Mouse (Mus musculus): ENCODE results near the gene Supv3l1. TPM values are rescaled to one million over a fixed set of nuclear protein-coding genes. Genes with fewer than 3 reads are reported as not detected.
"Not testable (repeated sequence)": the region's sequence is repeated elsewhere in the genome, so short reads cannot be mapped to it uniquely, and the experiment has no call there.

The Supv3l1 gene
- polyA plus RNA-seq, 1 experiment from 2014 or later = 29.2 TPM

DNA sequence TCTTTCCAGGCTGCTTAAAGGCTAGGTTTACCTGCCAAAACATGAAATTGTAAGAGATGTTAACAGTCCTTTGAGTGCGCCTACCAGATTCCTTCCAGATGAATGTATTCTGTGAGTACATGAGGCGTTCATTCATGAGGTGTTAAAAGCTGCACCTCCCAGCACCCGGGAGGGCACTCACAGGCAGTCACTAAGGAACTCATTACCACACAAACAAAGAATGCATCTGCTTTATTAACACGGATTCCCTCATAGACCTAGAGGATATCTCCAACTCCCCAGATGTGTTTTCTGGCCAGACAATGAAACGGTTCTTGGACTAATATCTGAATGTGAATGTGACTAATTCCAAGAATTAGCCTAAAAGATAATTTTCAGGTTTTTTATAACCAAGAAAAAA is 21.6 kb upstream of the Supv3l1 start:
- no peak overlapping the region for H3K4me3 ChIP-seq (ENCODE audit: low read length)
- peaks cover 6% of the 10 kb centered on the region; the same call in 1 of the 2 replicates for H3K4me1 ChIP-seq (ENCODE audit: control insufficient read depth, insufficient read depth, low read length)
- peaks cover 3% of the 10 kb centered on the region; the same call in 1 of the 2 replicates for H3K36me3 ChIP-seq (ENCODE audit: control insufficient read depth, insufficient read depth)
- H3K9ac ChIP-seq (ENCODE audit: low read length) = no peak overlapping the region
- ATAC-seq (replicated peaks; ENCODE audit: extremely low read depth, insufficient read depth, low FRiP score) = no peak
- no peak overlapping the region for H3K27ac ChIP-seq (ENCODE audit: low read length)
- WGBS = 32% methylated on average over 5 of the region's 5 CpGs
- no peaks in the 10 kb centered on the region for H3K27me3 ChIP-seq (ENCODE audit: control insufficient read depth, insufficient read depth, low read length)
- no peaks in the 10 kb centered on the region for H3K9me3 ChIP-seq (replicated peaks; ENCODE audit: control insufficient read depth, low read length)
- H3K4me2 ChIP-seq (ENCODE audit: low read depth, low read length) = no peak overlapping the region

DNA sequence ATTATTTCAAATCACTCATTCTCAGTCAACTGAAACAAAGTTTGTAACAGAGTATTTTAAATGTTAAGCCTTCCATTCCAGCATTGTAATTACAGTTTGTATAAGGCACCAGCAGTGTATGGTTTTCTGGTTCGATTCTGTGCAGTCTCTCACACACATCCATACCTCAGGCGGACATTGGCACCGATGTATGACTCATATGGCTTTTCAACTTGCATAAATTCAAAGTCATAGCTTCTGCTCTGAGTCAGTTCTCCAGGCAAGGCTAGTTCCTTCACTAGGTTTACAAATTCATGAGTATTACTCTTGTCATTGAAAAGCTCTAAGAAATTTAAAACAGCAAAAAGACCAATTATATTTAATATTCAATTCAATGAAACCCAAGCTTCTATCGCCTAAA is 20.2 kb upstream of the Supv3l1 start:
- Histone ChIP-seq H3K4me2 (ENCODE audit: low read depth, low read length) (no peak overlapping the region), H3K36me3 (ENCODE audit: control insufficient read depth, insufficient read depth) (peaks cover 3% of the 10 kb centered on the region; the same call in 1 of the 2 replicates), H3K9ac (ENCODE audit: low read length) (no peak overlapping the region), H3K27me3 (ENCODE audit: control insufficient read depth, insufficient read depth, low read length) (no peaks in the 10 kb centered on the region), H3K4me3 (ENCODE audit: low read length) (no peak overlapping the region), H3K9me3 (replicated peaks; ENCODE audit: control insufficient read depth, low read length) (no peaks in the 10 kb centered on the region), H3K4me1 (ENCODE audit: control insufficient read depth, insufficient read depth, low read length) (peaks cover 6% of the 10 kb centered on the region; the same call in 1 of the 2 replicates), H3K27ac (ENCODE audit: low read length) (no peak overlapping the region)
- ATAC-seq (replicated peaks; ENCODE audit: extremely low read depth, insufficient read depth, low FRiP score) = no peak
- WGBS = 88% methylated on average over 4 of the region's 4 CpGs

DNA sequence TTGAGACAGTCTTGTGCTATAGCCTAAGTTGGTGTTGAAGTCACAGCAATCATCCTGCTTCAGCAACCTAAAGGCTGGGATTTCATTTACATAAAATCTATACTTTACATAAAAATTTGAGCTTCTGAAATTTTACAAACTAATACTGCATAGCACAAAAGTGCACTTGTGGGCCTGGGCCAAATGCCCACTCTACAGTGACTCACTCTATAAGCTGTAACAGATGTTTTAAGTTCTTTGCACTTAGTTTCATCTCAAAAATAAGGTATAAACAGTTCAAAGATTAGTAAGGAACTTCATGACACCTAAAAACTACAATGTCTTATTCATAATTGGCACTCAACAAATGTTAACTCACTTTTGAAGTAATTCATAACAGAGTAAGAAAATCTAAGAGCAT is 11.8 kb upstream of the Supv3l1 start:
- no peaks in the 10 kb centered on the region for H3K27me3 ChIP-seq (ENCODE audit: control insufficient read depth, insufficient read depth, low read length)
- H3K27ac ChIP-seq (ENCODE audit: low read length) = no peak overlapping the region
- H3K9ac ChIP-seq (ENCODE audit: low read length) = no peak overlapping the region
- no peak overlapping the region for H3K4me3 ChIP-seq (ENCODE audit: low read length)
- no peaks in the 10 kb centered on the region for H3K9me3 ChIP-seq (replicated peaks; ENCODE audit: control insufficient read depth, low read length)
- no peaks in the 10 kb centered on the region for H3K4me1 ChIP-seq (ENCODE audit: control insufficient read depth, insufficient read depth, low read length)
- peaks cover 21% of the 10 kb centered on the region for H3K36me3 ChIP-seq (ENCODE audit: control insufficient read depth, insufficient read depth)
- no peak overlapping the region for H3K4me2 ChIP-seq (ENCODE audit: low read depth, low read length)
- ATAC-seq (replicated peaks; ENCODE audit: extremely low read depth, insufficient read depth, low FRiP score) = no peak

DNA sequence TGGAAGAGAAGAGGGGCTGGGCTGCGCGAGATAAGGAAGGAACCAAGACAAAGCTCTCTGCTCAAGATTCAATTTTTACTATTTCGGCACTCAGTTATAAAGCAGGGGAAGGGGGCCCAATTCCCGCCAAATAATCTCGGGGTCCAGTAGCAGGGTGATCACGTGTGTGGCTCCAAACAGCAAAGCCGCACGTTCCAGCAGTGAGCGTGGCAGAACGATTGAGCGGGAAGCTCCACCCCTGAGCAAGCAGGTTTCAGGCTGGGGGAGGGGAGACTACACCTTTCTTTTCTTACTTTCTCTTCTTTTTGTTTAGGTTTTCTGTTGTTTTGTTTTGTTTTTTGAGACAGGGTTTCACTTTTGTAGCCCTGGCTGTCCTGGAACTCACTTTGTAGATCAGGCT is 2.5 kb upstream of the Supv3l1 start:
- H3K4me2 ChIP-seq (ENCODE audit: low read depth, low read length); H3K9ac ChIP-seq (ENCODE audit: low read length); ATAC-seq (replicated peaks; ENCODE audit: extremely low read depth, insufficient read depth, low FRiP score); H3K9me3 ChIP-seq (replicated peaks; ENCODE audit: control insufficient read depth, low read length); H3K27ac ChIP-seq (ENCODE audit: low read length); H3K27me3 ChIP-seq (ENCODE audit: control insufficient read depth, insufficient read depth, low read length); H3K4me3 ChIP-seq (ENCODE audit: low read length): not testable (repeated sequence)
- Histone ChIP-seq H3K36me3 (ENCODE audit: control insufficient read depth, insufficient read depth) (peaks cover 16% of the 10 kb centered on the region), H3K4me1 (ENCODE audit: control insufficient read depth, insufficient read depth, low read length) (peaks cover 15% of the 10 kb centered on the region)
- 67% methylated on average over 11 of the region's 11 CpGs for WGBS

- peak overlapping the region; percentile 97 for H3K9ac ChIP-seq (ENCODE audit: low read length)
- peak overlapping the region; percentile 90 for H3K4me3 ChIP-seq (ENCODE audit: low read length)
- WGBS = 38% methylated on average over 18 of the region's 18 CpGs
- no peaks in the 10 kb centered on the region for H3K27me3 ChIP-seq (ENCODE audit: control insufficient read depth, insufficient read depth, low read length)
- peak overlapping the region; percentile 77 for H3K27ac ChIP-seq (ENCODE audit: low read length)
- H3K36me3 ChIP-seq (ENCODE audit: control insufficient read depth, insufficient read depth) = peaks cover 21% of the 10 kb centered on the region
- peaks cover 15% of the 10 kb centered on the region for H3K4me1 ChIP-seq (ENCODE audit: control insufficient read depth, insufficient read depth, low read length)
- ATAC-seq (replicated peaks; ENCODE audit: extremely low read depth, insufficient read depth, low FRiP score) = no peak
- peak overlapping the region; percentile 83 for H3K4me2 ChIP-seq (ENCODE audit: low read depth, low read length)
- H3K9me3 ChIP-seq (replicated peaks; ENCODE audit: control insufficient read depth, low read length) = no peaks in the 10 kb centered on the region
These were observed 722 bp upstream of the Supv3l1 start for GRCm38 (mm10) chr10:62450280-62450640.

DNA sequence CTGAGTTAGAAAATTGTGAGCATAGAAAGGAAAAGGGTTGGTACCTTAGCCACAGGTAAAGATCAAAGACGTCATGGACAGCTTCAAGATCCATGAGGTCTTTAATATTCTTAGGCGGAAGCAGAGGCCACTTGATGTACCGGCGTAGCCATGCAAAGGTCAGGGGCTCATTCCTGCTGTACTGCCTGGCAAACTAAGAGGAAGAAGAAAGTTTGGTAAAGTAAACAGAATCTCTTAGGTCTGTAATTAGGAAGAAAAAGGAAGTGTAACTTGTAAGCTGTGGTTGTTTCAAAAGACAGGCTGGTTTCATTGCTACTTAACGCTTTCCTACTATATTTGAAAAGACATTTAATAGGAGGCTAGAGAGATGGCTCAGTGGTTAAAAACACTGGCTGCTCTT is 19.1 kb downstream of the Supv3l1 start:
- Histone ChIP-seq H3K4me2 (ENCODE audit: low read depth, low read length) (no peak overlapping the region), H3K9me3 (replicated peaks; ENCODE audit: control insufficient read depth, low read length) (no peaks in the 10 kb centered on the region), H3K4me3 (ENCODE audit: low read length) (no peak overlapping the region), H3K36me3 (ENCODE audit: control insufficient read depth, insufficient read depth) (peaks cover 64% of the 10 kb centered on the region), H3K27ac (ENCODE audit: low read length) (no peak overlapping the region), H3K27me3 (ENCODE audit: control insufficient read depth, insufficient read depth, low read length) (no peaks in the 10 kb centered on the region), H3K4me1 (ENCODE audit: control insufficient read depth, insufficient read depth, low read length) (peaks cover 3% of the 10 kb centered on the region; the same call in 1 of the 2 replicates), H3K9ac (ENCODE audit: low read length) (no peak overlapping the region)
- no peak for ATAC-seq (replicated peaks; ENCODE audit: extremely low read depth, insufficient read depth, low FRiP score)
- WGBS = 95% methylated on average over 5 of the region's 5 CpGs

DNA sequence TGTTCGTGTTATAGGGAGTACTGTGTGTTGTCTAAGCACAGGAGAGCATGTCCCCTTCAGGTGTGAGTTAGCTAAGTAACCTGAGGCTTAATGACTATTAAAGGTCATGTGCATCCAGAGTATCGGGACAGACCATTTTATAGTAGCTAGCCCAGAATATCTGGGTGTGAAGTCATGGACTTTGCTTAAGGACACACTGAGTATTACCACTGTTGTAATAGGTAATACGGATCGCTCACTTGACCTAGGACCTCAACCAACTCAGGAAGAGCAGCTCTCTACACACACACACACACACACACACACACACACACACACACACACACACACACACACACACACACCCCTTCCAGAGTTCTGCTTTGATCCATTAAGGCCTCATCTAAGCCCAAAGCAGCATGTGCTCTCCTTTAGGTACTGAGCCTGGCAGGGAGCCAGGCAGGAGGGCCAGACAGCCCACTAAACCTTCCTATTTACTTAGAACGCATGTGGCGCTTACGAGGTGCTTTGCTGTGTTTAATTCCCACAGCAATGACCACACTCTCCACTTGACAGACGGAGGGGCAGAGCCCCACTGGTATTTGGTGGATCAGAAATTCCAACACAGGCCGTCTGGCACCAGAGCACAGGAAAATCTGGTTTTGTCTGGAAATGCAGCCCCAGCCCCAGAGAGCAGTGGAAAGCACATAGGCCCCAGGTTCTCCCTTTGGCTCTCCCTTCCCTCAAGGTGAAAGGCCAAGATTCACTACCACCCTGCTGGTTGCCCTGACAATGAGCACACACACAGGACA is 24.3 kb downstream of the Supv3l1 start:
- H3K9me3 ChIP-seq (replicated peaks; ENCODE audit: control insufficient read depth, low read length) = no peaks in the 10 kb centered on the region
- ATAC-seq (replicated peaks; ENCODE audit: extremely low read depth, insufficient read depth, low FRiP score) = no peak
- no peak overlapping the region for H3K27ac ChIP-seq (ENCODE audit: low read length)
- no peak overlapping the region for H3K4me2 ChIP-seq (ENCODE audit: low read depth, low read length)
- no peak overlapping the region for H3K9ac ChIP-seq (ENCODE audit: low read length)
- H3K4me1 ChIP-seq (ENCODE audit: control insufficient read depth, insufficient read depth, low read length) = peaks cover 11% of the 10 kb centered on the region; the same call in 1 of the 2 replicates
- no peaks in the 10 kb centered on the region for H3K27me3 ChIP-seq (ENCODE audit: control insufficient read depth, insufficient read depth, low read length)
- 45% methylated on average over 9 of the region's 9 CpGs for WGBS
- no peak overlapping the region for H3K4me3 ChIP-seq (ENCODE audit: low read length)
- peaks cover 19% of the 10 kb centered on the region for H3K36me3 ChIP-seq (ENCODE audit: control insufficient read depth, insufficient read depth)

DNA sequence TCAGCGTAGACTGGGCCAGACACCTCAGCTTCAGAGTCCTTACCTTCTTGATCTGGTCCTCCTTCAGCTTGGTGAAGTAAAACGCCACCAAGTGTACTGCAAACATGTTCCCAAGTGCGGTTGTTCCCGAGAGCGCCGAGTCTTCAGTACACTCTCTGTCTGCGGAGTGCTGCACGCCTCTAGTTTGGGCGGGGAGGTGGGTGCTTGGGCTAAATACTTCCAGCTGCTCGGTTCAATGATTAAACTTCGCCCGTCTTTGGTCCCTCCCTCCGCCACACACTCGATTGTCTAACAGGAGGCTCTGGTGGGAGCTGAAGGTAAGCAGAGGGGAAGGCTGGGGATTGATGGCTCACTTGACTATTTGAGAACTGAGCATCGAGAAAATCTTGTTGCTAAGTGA is 27.3 kb downstream of the Supv3l1 start, which contains the start of gene Hkdc1:
Gene Hkdc1, minus strand, starts transcription at position 237 of the 400 bp plus-strand sequence.
- Histone ChIP-seq H3K4me1 (ENCODE audit: control insufficient read depth, insufficient read depth, low read length) (peaks cover 11% of the 10 kb centered on the region; the same call in 1 of the 2 replicates), H3K9me3 (replicated peaks; ENCODE audit: control insufficient read depth, low read length) (no peaks in the 10 kb centered on the region), H3K27ac (ENCODE audit: low read length) (no peak within 1 kb of the TSS), H3K4me2 (ENCODE audit: low read depth, low read length) (no peak within 1 kb of the TSS), H3K27me3 (ENCODE audit: control insufficient read depth, insufficient read depth, low read length) (no peaks in the 10 kb centered on the region), H3K36me3 (ENCODE audit: control insufficient read depth, insufficient read depth) (no peaks in the 10 kb centered on the region), H3K4me3 (ENCODE audit: low read length) (no peak within 1 kb of the TSS), H3K9ac (ENCODE audit: low read length) (no peak within 1 kb of the TSS)
- no peak for ATAC-seq (replicated peaks; ENCODE audit: extremely low read depth, insufficient read depth, low FRiP score)
- 57% methylated on average over 15 of the region's 15 CpGs for WGBS

- peak overlapping the region; percentile 59; the same call in 1 of the 2 replicates for H3K27ac ChIP-seq (ENCODE audit: low read length)
- H3K36me3 ChIP-seq (ENCODE audit: control insufficient read depth, insufficient read depth) = no peaks in the 10 kb centered on the region
- H3K9ac ChIP-seq (ENCODE audit: low read length) = peak overlapping the region; percentile 23; the same call in 1 of the 2 replicates
- no peak overlapping the region for H3K4me3 ChIP-seq (ENCODE audit: low read length)
- H3K27me3 ChIP-seq (ENCODE audit: control insufficient read depth, insufficient read depth, low read length) = no peaks in the 10 kb centered on the region
- WGBS = 54% methylated on average over 3 of the region's 3 CpGs
- H3K4me2 ChIP-seq (ENCODE audit: low read depth, low read length) = no peak overlapping the region
- no peak; the same call in 1 of the 2 replicates for ATAC-seq (replicated peaks; ENCODE audit: extremely low read depth, insufficient read depth, low FRiP score)
- H3K4me1 ChIP-seq (ENCODE audit: control insufficient read depth, insufficient read depth, low read length) = peaks cover 11% of the 10 kb centered on the region; the same call in 1 of the 2 replicates
- H3K9me3 ChIP-seq (replicated peaks; ENCODE audit: control insufficient read depth, low read length) = no peaks in the 10 kb centered on the region
These were observed 28.4 kb downstream of the Supv3l1 start for GRCm38 (mm10) chr10:62421127-62421526.

All from heart, embryonic 16.5 days (tissue).